Mouse (Mus musculus): ENCODE results near the gene 6030408B16Rik.

6030408B16Rik gene

DNA sequence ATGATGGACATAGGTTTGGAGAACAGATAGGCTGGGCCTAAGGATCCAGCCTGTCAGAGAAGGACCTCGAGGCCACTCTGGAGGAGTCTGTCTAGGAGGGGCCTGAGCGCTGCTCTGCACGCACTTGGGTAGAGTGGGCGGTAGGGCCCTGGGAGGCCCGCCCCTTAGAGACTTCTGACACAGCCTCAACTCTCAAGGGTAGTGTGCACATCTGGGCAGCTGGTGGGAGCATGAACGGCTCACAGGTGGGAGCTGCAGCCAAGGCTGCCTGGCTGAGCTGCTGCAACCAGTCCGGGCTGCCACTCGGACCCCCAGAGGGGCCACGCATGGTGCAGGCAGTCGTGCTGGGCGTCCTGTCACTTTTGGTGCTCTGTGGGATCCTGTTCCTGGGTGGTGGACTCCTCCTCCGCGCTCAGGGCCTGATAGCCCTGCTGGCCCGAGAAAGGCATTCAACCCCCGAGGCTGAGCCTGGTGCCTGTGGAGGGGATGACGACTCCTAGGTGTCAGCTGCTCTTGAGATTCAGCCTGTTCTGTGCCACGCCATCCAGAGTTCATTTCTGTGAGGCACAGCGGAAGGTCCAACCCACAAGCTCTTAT, at the start of gene 6030408B16Rik:
Gene 6030408B16Rik (plus strand): TSS at position 188 of the 597 bp plus-strand sequence.
- DNase-seq (ENCODE audit: low spot score), result no peak

DNA sequence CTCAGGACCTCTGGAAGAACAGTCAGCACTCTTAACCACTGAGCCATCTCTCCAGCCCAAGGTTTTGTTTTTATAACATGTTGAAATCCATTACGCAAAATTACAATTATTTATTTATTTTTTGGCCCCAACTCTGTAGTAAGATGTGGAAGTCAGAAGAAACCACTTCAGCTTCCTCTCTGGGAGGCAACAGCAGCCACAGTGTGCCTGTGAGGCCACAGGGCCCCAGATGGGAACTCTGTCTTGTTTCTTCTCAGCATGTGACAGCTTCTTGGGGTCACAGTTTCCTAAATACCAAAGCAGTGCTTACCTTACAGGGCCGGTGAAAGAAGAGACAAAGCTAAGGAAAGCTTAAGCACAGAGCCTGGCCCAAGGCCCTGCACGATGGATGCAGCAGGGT, 49.0 kb upstream of the 6030408B16Rik start:
- DNase-seq (ENCODE audit: low spot score), result no peak

DNA sequence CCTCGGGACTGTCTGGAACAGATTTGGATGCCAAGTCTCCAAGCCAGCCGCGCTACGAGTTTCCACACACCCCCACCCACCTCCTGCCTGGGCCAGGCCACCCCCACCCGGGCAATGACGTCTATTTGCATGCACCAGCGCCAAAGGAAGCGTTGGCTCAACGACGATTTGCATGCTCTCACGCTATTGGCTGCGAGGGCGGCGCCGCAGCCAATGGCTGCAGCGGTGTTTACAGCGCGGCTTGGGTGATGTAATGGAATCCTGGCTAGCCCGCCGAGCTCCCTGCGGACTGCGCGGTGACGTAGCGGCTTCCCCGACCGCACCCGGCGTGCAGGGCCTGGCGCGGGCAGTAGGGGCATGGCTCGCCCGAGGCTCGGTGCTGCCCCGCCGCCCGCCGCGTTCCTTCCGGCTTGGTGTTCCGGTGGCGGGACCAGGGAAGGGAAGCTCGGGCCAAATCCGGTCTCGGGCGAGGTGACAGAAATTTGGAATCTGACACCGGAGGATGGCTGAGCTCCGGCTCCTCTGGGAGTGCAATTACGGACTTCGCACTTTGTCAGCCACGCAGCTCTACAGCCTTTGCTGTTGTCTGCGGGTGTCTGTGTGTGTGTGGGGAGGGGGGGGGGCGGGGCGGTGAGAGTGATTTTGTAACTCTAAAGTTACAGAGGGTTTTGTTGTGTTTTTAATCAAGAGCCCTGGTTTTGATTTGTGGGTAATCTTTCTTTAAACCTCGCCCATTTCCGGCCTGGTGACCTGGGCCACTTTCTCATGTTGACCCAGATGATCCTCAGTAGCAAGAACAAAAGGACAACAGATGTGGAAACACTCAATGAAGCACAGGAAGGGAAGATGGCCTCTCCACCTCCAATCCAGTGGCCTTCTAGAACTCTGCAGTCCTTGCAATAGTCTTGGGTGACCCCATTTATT, 46.5 kb upstream of the 6030408B16Rik start:
- DNase-seq (ENCODE audit: low spot score), result peak; percentile 93

DNA sequence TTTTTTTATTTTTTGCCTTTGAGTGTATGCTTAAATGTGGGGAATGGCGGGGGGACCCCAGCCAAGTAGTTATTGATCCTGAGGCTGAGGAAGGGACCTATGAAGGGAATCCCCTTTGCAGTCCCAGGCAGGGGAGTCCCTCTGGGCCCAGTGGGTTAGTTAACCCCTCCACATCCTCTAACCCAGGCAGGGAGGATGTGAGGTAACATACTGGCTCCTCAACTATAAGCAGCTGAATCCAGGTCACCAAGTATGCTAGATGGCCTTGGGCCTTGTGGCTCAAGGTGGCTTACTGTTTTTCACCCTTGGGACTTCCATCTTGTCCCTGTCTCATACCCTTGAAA, 45.9 kb upstream of the 6030408B16Rik start:
- no peak for DNase-seq (ENCODE audit: low spot score)

DNA sequence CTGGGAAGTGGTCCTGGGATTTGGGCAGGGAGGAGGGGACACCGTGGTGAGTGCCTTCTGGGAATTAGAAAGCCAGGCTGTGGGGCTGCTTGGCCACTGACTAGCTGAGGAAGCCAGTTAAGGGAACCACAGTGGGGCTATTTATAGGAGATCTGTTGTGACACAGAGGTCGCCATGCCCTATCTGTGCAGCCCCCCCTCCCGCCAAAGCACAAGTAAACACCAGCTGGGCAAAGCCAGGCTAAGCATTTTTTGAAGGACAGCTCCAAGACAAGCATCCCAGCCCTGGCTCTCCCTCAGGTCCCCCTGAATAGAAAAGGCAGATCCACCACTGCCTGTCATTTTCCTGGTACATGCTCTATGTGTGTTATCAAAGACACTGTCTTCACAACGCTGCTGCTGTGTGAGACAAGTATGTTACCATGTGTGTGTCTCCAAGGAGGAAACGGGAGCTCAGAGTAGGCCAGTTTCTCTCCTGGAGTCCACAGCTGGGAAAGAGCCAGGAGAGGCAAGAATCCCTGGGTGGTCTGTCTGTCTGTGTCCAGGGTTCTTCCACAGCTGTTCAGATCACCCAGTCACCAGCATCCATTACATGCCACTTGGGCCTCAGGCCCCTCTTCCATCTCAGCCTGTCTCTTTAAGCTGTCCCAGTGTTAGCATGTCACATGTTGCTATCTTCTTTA, 44.8 kb upstream of the 6030408B16Rik start:
- peak; percentile 64 for DNase-seq (ENCODE audit: low spot score)

DNA sequence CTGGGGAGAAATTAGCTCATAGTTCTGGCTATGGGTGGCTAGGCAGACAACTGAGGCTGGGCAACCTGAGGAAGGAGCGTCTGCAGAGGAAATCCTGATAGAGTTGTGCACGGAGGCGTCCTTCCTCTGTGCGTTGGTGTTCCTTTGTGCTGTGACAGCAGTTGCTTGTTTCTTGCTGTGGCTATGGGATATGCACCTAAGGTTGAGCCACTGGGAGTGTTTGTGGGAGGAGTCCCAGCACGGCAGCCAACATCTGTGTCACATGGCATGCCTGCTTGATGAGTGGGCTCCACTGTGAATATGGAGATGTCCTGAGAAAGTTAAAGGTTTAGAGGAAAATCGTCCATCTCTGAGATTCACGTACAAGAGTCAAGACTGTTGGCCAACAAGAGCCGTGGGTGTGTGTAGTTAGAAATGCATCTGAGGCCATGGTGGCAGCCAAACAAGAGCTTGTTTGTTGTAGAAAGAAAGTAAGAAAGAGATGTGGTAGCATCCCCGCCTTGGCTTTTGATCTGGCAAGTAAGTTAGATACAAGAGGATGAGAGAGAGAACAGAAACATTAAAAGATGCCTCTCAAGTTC, 42.7 kb upstream of the 6030408B16Rik start:
- DNase-seq (ENCODE audit: low spot score), result no peak

DNA sequence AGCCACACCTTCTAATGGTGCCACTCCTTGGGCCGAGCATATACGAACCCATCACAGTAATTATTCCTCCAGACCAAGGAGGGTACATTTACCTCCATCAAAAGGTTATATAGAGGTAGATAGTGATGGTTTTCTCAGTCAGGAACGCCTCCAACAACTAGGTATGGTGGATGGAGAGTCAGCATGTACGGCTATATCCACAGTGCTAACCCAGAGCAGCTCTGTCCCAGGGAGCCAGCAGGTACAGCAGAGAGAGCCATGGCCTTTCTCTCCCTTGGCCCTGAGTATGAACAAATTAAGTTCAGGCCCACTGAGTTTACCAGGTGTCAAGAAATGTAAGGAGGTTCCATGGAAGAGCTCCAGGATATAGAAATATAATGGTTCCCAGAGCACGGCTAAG, 41.1 kb upstream of the 6030408B16Rik start:
- DNase-seq (ENCODE audit: low spot score), result no peak

DNA sequence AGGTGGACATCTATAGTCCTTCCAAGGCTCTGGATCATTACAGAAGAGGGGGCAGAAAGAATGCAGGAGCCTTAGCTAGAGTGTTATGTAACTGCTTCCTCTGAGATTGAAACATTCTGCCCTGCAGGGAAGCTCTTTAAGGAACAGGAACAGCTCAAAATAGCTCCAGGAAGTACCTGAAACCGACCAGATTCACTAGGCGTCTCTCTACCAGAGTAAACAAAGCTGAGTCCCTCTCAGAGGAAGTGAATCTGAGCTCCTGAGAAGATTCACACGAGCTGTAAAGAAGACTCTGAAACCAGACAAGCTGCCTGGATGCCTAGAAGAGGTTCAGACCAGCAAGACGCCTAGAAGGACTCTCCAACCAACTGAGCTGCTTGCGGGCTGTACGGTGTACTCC, 40.4 kb upstream of the 6030408B16Rik start:
- no peak for DNase-seq (ENCODE audit: low spot score)

DNA sequence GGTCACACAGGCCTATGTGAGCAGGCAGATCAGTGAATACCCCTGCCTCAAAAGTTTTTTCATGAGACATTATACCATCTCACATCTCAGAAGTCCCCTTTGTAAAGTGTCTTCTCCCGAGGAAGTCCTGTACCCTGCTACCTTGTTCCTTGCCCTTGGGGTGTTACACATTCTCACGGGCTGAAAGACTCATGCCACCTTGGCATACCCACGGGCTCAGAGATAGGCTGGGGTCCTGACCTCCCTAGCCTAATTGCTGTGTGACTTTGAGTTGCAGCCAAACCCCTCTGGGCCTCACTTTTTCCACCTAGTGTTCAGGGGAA, 39.5 kb upstream of the 6030408B16Rik start:
- DNase-seq (ENCODE audit: low spot score), result no peak

DNA sequence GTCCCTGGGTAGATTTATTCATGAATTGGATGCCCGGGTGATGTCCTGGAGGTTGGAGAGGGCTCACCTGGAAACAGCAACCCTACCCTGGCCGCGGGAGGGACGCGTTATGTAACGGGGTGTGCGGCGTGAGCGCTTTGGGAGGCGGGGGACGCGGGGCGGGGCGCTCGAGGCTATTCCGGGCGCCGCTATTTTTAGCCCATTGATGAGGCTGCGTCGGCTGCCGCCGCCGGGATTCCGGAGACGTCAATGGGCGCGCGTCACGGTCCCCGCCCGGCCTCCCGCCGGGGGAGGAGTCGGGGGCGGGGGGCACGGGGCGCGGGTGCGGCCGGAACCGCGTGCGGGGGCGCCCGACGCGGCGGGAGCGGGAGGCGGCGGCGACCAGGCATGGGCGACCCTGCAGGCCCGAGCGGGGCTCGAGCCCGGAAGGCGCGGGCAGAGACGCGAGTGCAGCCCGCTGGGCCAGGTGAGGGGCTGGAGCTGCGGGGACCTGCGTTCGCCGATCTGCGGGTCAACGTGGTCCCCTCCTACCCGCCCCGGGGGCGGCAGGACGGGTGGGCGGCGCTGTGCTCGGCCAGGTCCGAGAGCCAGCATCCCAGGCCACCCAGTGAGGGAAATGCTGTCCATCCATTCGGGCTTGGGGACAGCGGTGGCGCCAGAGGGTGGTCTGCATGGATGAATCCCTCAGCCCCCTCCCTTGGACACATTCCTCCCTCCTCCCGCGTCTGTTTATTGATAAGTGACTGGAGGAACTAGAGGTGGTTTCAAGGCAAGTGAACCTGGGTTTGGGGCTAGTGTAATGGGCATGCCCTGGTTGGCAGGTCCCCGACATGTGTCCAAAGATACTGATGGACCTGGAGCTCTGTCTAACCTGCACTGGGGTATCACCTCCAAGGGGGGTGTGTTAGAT, 38.9 kb upstream of the 6030408B16Rik start, which contains the start of gene Nr4a1:
Gene Nr4a1 (plus strand): TSS at position 384 of the 910 bp plus-strand sequence.
- peak; percentile 76 for DNase-seq (ENCODE audit: low spot score)

DNA sequence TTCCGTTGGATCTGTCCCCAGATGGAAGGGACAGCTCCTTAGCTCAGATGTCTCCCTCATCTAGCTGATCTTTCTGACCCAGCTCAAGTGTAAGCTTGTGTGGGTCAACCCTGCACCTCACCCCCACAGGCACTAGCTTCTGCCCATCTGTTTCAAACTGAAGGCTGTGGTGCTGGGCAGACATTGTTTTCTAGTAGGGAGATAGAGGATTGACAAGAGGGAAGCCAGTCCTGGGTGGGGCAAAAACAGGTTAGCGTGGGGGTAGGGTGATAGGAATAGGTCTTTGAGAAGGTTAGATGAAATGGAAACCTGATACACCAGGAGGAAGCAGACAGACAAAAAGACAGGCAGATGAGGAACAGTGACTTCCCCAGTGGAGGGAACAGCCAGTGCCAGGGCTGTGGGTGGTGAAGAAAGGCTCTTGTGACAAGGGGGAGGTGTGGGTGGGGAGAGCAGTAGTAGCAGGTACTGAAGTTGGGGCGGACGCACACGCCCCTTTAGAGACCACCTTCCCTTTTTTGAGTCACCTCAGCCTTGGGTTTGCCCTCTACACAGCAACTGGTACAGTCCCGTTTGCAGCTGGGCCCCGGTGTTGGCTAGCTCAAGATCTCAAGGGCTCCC, 37.1 kb upstream of the 6030408B16Rik start:
- no peak for DNase-seq (ENCODE audit: low spot score)

DNA sequence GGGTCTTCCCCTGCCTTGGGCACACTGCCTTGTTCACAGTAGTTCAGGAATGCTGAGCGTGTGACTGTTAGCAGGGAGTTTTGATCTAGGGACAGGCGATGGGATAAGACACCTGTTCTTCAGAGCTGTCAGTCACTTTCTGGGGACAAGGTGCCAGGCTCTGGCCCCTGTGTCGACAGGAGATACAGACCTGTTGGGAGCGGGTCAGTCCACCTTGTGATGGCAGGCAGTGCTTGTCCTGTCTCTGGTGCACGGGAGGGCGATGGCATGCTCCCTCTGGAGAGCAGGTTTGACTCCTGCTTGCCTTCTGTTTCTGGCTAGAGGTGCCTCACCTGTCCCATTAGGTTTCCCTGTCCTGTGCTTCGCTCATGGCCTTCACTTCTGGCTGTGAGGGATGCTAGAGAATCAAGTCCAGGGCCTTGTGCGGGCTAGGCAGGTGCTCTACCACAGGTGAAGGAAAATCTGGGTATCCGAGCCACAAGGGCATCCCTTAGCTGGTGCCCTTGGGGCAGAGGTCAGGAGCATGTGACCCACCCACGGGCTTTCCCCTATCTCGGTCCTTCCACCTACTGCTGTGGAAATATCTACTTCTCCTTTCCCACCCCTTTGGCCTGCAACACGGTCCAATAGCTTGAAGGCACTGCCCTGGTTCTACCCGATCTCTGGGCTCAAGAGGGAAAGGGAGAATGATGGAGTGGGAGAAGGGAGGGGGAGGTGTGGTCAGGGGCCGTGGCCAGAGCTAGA, 36.4 kb upstream of the 6030408B16Rik start:
- no peak for DNase-seq (ENCODE audit: low spot score)

DNA sequence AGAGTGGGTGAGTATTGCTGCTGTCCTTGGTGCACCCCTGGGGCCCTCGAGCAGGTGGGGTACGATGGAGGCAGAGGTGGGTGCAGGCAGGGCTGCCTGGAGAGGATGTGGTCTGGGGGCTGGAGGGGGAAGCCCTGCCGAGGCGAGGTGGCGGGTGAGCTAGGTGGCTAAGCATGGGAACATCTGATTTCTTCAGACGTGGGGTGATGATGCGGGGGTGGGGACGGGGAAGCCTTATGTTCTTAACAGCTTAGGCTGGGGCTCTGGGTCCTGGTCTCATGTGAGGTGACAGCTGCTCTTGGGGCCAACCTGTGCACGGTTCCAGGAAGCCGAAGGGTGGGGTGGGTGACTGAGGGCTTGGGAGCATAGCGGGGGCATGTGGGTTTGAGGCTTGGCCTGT, 34.6 kb upstream of the 6030408B16Rik start:
- no peak for DNase-seq (ENCODE audit: low spot score)

DNA sequence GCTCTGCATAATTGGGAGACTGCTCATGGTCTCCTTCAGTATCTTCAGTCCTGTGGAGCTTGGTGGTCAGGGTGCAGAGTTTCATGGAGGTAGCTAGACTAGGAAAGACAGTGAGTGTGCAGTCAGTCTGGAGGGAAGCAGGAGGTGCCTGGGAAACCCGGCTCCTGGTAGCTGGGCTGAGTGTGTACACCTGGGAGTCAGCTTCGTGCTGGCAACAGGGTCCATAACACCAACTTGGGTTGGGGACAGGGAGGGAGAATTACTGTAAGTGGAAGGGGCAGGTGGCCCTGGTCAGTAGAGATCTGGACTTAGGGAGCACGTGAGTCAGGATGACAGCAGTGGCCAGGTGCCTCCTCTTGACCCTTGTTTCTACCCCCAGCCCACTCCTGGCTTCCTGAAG, 33.1 kb upstream of the 6030408B16Rik start:
- no peak for DNase-seq (ENCODE audit: low spot score)

DNA sequence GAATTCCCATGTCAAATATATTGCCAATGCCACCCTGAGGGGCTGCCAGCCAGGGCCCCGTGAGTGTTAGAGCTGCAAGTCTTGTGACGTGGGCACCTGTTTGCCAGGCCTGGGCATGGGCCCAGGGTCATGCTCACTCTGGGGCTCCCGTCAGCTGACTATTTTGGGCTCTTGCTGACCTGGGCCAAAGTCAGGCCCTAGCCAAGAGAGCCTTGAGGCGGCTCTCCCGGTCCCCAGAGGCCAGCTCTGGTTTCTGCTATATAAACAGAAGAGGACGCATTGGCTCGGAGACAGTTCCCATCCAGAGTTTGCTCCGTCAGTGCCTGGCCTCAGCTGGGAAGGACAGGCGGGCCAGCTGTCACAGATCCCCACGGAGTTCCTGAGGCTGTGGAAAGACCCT, 32.6 kb upstream of the 6030408B16Rik start:
- peak; percentile 50 for DNase-seq (ENCODE audit: low spot score)

DNA sequence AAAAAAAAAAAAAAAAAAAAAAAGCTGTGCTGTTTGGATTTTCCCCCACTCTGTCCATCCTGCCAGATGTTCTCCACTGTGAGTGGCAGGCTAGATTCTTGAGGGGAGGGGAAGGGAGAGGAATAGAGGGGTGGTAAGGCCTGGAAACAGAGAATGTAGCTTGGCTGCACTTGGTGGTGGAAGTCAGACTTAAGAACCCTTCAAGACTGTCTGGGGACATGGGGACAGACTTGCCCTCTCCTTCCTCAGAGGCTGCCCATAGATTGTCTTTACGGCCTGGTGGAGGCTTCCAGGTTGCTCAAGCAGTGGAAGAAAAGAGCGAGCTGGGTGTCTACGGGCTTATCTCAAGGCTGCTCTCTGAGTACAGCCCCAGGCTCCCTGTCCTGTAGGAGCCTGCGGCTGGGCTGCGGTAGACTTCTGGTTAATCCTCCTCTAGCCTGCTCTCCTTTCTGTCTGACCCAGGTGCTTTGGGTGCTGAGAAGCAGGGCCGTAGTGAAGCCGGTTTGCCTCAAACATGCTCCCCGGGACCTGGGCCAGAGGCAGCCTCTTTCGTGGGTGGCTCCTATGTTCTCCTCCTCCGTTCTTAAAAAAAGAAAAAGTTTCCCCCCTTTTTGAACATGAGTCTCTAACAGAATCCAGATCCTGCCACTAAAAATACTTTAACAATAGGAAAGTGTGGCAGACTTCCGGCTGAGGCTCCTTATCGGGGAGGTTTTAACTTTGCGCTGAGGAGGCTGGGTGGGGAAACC, 32.0 kb upstream of the 6030408B16Rik start:
- DNase-seq (ENCODE audit: low spot score), result no peak

DNA sequence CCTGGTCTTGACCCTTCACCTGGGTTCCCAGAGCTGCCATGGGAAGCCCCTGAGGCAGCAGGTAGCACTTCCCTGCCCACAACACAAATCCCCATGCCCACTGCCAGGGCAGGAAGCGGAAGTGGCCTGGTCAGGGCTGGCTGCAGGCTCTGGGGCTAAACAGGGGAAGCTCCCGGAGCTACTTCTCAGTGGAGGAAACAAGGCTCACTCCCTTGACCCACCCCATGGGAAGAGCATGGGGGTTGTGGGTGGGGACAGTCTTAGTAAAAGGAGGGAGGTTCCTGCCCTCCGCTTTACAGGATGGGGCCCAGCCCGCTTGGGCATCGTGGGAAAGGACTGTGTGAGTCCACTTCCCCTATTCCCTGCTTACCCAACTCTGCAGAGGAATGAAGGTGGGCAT, 30.5 kb upstream of the 6030408B16Rik start:
- DNase-seq (ENCODE audit: low spot score), result no peak

DNA sequence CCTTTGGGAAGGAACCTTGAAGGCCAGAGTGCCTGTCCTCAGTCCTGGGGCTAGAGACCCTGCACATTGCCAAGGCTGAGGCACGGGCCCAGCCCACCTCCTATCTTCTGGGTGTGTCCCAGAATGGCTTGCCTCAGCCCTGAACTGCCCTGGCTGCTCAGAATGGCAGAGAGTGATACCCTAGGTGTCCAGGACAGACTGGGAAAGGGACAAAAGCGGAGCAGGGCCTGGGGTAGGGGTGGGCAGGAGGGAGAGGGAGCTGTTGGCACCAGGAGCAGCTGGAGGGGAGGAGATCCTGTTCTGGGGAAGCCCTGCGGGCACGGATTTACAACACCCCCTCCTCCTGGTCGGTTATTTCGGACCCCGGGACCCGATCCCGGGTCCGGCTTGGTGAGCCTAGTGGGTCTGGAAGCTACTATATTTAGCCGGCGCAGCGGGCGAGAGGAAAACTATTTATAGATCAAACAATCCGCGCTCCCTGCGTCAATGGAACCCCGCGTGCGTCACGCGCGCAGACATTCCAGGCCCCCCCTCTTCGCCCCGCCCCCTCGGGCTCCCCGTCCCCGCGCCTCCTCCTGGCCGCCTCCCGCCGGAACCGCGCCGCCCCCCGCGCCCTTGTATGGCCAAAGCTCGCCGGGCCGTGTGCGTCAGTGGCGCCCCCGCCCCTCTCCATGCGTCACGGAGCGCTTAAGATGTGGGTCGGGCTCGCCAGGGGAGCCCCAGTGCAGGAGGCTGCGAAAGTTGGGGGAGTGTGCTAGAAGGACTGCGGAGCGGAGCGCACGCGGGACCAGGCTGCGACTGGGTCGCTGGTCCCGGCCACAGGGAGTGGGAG, 26.7 kb upstream of the 6030408B16Rik start:
- peak; percentile 95 for DNase-seq (ENCODE audit: low spot score)

Measured in ovary, postnatal 36 days (tissue).